Mouse (Mus musculus): ENCODE results near the gene Lyzl4.

- no peak for TF ChIP-seq CTCF (IDR thresholded peaks at IDR 0.05; ENCODE audit: low read depth)
- TF ChIP-seq EP300 (IDR thresholded peaks at IDR 0.05; ENCODE audit: low read depth), result no peak
Observed at GRCm38 (mm10) chr9:121677069-121677468, 35.2 kb upstream of the Lyzl4 start.

Measured in heart, postnatal 0 days (tissue).